Mouse (Mus musculus): ENCODE measurements around the gene Crtc3.

- TF ChIP-seq POLR2A (IDR thresholded peaks at IDR 0.05; ENCODE audit: borderline replicate concordance, insufficient read depth, low read length) (no peak), CTCF (IDR thresholded peaks at IDR 0.05; ENCODE audit: borderline replicate concordance, insufficient read depth, low read depth, low read length) (no peak)
Observed at GRCm38 (mm10) chr7:80654393-80654792, 34.3 kb downstream of the Crtc3 start.

Data from cerebellum, adult 2 months (tissue).